Mouse (Mus musculus) liver, postnatal 0 days (tissue): ENCODE results near the gene Sbf2.

ENCODE experiments used
- CTCF ChIP-seq: sonication (generic); IDR thresholded peaks from 2 replicates; pipeline ENCODE4 v1.5.1; 2016; ENCODE audit warnings: antibody characterized with exemption, low read depth
- EP300 ChIP-seq: IDR thresholded peaks from 2 replicates; pipeline ENCODE4 v1.6.1; 2016; ENCODE audit warnings: antibody characterized with exemption, low read depth, mild to moderate bottlenecking

GRCm38 (mm10) chr7:110285076-110285848, 329.5 kb downstream of the Sbf2 start:
- no peak for TF ChIP-seq EP300
- no peak for TF ChIP-seq CTCF
